Mouse (Mus musculus): ENCODE results near the gene Cxcr5.

Gene Cxcr5

GRCm38 (mm10) chr9:44561597-44561996, at the start of gene Cxcr5:
Cxcr5 (minus strand) TSS chr9:44561877.
- DNase-seq: no peak

GRCm38 (mm10) chr9:44610371-44610770, 48.7 kb upstream of the Cxcr5 start:
- DNase-seq: no peak

GRCm38 (mm10) chr9:44607306-44607705, 45.6 kb upstream of the Cxcr5 start:
- no peak for DNase-seq

GRCm38 (mm10) chr9:44606646-44607045, 45.0 kb upstream of the Cxcr5 start:
- DNase-seq: no peak

- no peak for DNase-seq
Observed at GRCm38 (mm10) chr9:44605616-44606165, 44.0 kb upstream of the Cxcr5 start.

GRCm38 (mm10) chr9:44604779-44605615, 43.3 kb upstream of the Cxcr5 start, which contains the start of gene Ddx6:
Ddx6 (plus strand) TSS chr9:44604892.
- DNase-seq: peak; percentile 76

GRCm38 (mm10) chr9:44604290-44604778, 42.7 kb upstream of the Cxcr5 start:
- peak; percentile 84 for DNase-seq

- DNase-seq: peak; percentile 52
Observed at GRCm38 (mm10) chr9:44603454-44604289, 42.0 kb upstream of the Cxcr5 start.

GRCm38 (mm10) chr9:44602766-44603165, 41.1 kb upstream of the Cxcr5 start:
- DNase-seq: peak; percentile 30

GRCm38 (mm10) chr9:44600801-44601200, 39.1 kb upstream of the Cxcr5 start:
- no peak for DNase-seq

- no peak for DNase-seq
Observed at GRCm38 (mm10) chr9:44599616-44600015, 37.9 kb upstream of the Cxcr5 start.

GRCm38 (mm10) chr9:44598899-44599495, 37.3 kb upstream of the Cxcr5 start:
- DNase-seq: no peak

GRCm38 (mm10) chr9:44597742-44598141, 36.1 kb upstream of the Cxcr5 start:
- DNase-seq: no peak

- DNase-seq: no peak
Observed at GRCm38 (mm10) chr9:44595537-44595930, 33.9 kb upstream of the Cxcr5 start.

GRCm38 (mm10) chr9:44594901-44595536, 33.3 kb upstream of the Cxcr5 start:
- DNase-seq: no peak

GRCm38 (mm10) chr9:44593886-44594285, 32.2 kb upstream of the Cxcr5 start:
- DNase-seq: no peak

- DNase-seq: no peak
Observed at GRCm38 (mm10) chr9:44593221-44593620, 31.5 kb upstream of the Cxcr5 start.

GRCm38 (mm10) chr9:44591595-44592188, 30.0 kb upstream of the Cxcr5 start:
- DNase-seq: no peak

- DNase-seq: no peak
Observed at GRCm38 (mm10) chr9:44590969-44591368, 29.3 kb upstream of the Cxcr5 start.

GRCm38 (mm10) chr9:44589095-44589494, 27.4 kb upstream of the Cxcr5 start:
- DNase-seq: no peak

- DNase-seq: no peak
Observed at GRCm38 (mm10) chr9:44588605-44589004, 26.9 kb upstream of the Cxcr5 start.
